Mouse (Mus musculus): ENCODE results near the gene Gm28043.

DNA sequence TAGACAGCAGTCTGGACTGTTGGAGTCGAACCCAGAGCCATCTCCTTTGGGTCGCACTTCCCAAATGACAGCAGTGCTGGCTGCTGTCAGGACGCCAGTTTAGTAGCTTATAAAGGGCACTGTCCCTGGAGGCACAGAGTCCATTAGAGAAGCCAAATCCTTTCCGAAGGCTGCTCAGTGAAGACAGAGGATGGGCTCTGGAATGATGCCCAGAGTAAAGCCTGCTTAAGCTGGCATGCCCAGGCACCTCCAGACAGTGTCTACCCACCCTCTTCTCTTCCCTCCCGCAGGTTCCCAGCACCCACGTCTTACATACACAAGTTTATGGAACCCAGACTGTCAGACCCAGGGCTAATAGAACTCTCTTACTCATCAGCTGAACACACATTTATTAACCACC lies 109.9 kb downstream of the Gm28043 start:
- TF ChIP-seq MYOG (IDR thresholded peaks at IDR 0.05; ENCODE audit: control insufficient read depth in 1 of 3, insufficient read depth in 1 of 3, insufficient read length in 2 of 3, low read depth in 2 of 3), result no peak
- no peak for TF ChIP-seq POLR2A (IDR thresholded peaks at IDR 0.05; ENCODE audit: insufficient read length, low read depth)
- no peak for TF ChIP-seq TCF12 (IDR thresholded peaks at IDR 0.05; ENCODE audit: insufficient read depth, poor library complexity, severe bottlenecking)
- TF ChIP-seq POLR2AphosphoS2 (IDR thresholded peaks at IDR 0.05; ENCODE audit: insufficient read length, low read depth), result no peak
- no peak for TF ChIP-seq E2F4 (IDR thresholded peaks at IDR 0.05; ENCODE audit: insufficient read depth)
- no peak for TF ChIP-seq MYOD1 (IDR thresholded peaks at IDR 0.05; ENCODE audit: control insufficient read depth in 1 of 3, insufficient read length in 2 of 3, low read depth in 2 of 3)
- TF ChIP-seq TCF3 (IDR thresholded peaks at IDR 0.05; ENCODE audit: insufficient read length, low read depth), result no peak
- no peak for TF ChIP-seq MAX (IDR thresholded peaks at IDR 0.05; ENCODE audit: low read depth)
